Mouse (Mus musculus) small intestine, adult 2 months (tissue): Measurements from ENCODE around the gene Pkib.

Experiments used
- CTCF ChIP-seq: fragments of 200-500 bp; IDR thresholded peaks from 2 replicates; pipeline ENCODE4 v1.5.1; 2012; ENCODE audit warnings: low read depth, mild to moderate bottlenecking, control low read depth, inconsistent platforms, low read length, moderate library complexity, mixed read lengths; ENCODE audit not compliant: insufficient replicate concordance, insufficient read length; ENCODE audit errors: extremely low read depth
- POLR2A ChIP-seq: fragments of 200-500 bp; IDR thresholded peaks from 2 replicates; pipeline ENCODE4 v1.6.1; 2012; ENCODE audit warnings: low read depth, mild to moderate bottlenecking, control low read depth, inconsistent platforms, low read length, moderate library complexity

DNA sequence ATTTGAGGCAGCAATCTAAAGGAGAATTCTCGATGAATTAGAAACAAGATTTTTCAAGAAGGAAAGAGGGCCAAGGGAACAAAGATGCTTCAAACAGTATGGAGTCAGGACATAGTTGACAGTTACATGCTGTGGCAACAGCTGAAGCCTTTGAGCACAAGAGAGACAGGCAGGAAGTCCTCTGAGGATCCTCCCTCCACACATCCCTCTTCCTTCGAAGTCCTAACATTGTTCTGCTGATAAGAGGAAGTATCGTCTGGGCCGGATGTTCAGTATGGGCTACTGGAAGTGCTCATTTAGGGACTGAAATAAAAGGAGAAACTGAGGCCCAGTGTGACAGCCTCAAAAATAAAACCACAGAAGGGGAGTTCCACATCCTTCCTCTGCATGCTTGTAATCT lies 5.2 kb downstream of the Pkib start:
- TF ChIP-seq CTCF (no peak), POLR2A (no peak)
